Mouse (Mus musculus): ENCODE data around the gene Mtor.

Mtor gene

GRCm38 (mm10) chr4:148549106-148549505 lies 100.7 kb downstream of the Mtor start:
- DNase-seq: no peak

GRCm38 (mm10) chr4:148557766-148558165 lies 109.4 kb downstream of the Mtor start:
- no peak for DNase-seq

- peak; percentile 82 for DNase-seq
Observed at GRCm38 (mm10) chr4:148558297-148559000, 110.0 kb downstream of the Mtor start, which contains the start of gene Exosc10. Gene Exosc10, plus strand, starts transcription at chr4:148558429.

- DNase-seq: no peak
Observed at GRCm38 (mm10) chr4:148562676-148563075, 114.3 kb downstream of the Mtor start.

- DNase-seq: no peak
Observed at GRCm38 (mm10) chr4:148563595-148563994, 115.2 kb downstream of the Mtor start.

GRCm38 (mm10) chr4:148570138-148570537 lies 121.7 kb downstream of the Mtor start:
- no peak for DNase-seq

GRCm38 (mm10) chr4:148570693-148571295 lies 122.4 kb downstream of the Mtor start:
- DNase-seq: no peak

- no peak for DNase-seq
Observed at GRCm38 (mm10) chr4:148573222-148573621, 124.8 kb downstream of the Mtor start.

GRCm38 (mm10) chr4:148580765-148581164 lies 132.4 kb downstream of the Mtor start:
- DNase-seq: peak; percentile 48

GRCm38 (mm10) chr4:148581422-148581821 lies 133.0 kb downstream of the Mtor start:
- no peak for DNase-seq

GRCm38 (mm10) chr4:148583257-148583656 lies 134.8 kb downstream of the Mtor start:
- no peak for DNase-seq

GRCm38 (mm10) chr4:148586648-148587047 lies 138.2 kb downstream of the Mtor start:
- no peak for DNase-seq

GRCm38 (mm10) chr4:148588793-148589192 lies 140.4 kb downstream of the Mtor start:
- no peak for DNase-seq

GRCm38 (mm10) chr4:148589565-148589964 lies 141.2 kb downstream of the Mtor start:
- peak; percentile 42 for DNase-seq

GRCm38 (mm10) chr4:148590421-148591170 lies 142.2 kb downstream of the Mtor start:
- DNase-seq: peak; percentile 48

GRCm38 (mm10) chr4:148591171-148591630 lies 142.8 kb downstream of the Mtor start, which contains the start of gene Srm:
Gene Srm, plus strand, starts transcription at chr4:148591503.
- peak; percentile 98 for DNase-seq

- DNase-seq: no peak
Observed at GRCm38 (mm10) chr4:148591637-148592380, 143.4 kb downstream of the Mtor start.

GRCm38 (mm10) chr4:148593996-148594395 lies 145.6 kb downstream of the Mtor start:
- peak; percentile 64 for DNase-seq

GRCm38 (mm10) chr4:148595916-148596315 lies 147.5 kb downstream of the Mtor start:
- no peak for DNase-seq

GRCm38 (mm10) chr4:148596731-148597130 lies 148.3 kb downstream of the Mtor start:
- DNase-seq: no peak

- DNase-seq: no peak
Observed at GRCm38 (mm10) chr4:148598826-148599225, 150.4 kb downstream of the Mtor start.

GRCm38 (mm10) chr4:148600316-148600715 lies 151.9 kb downstream of the Mtor start:
- DNase-seq: no peak

- no peak for DNase-seq
Observed at GRCm38 (mm10) chr4:148601871-148602270, 153.5 kb downstream of the Mtor start.
